Mouse (Mus musculus) monocyte, adult 5-6 weeks (primary cell): ENCODE measurements around the gene Zswim9. TPM values are rescaled to one million over a fixed set of nuclear protein-coding genes. Genes with fewer than 3 reads are reported as not detected.

Experiments used
- ATAC-seq: fragments of 153-309, 156-312 bp; replicated peaks from 2 replicates; pipeline ENCODE4 v1.8.0; 2017; ENCODE audit warnings: mild to moderate bottlenecking; ENCODE audit not compliant: low TSS enrichment, insufficient number of reproducible peaks, severe bottlenecking, poor library complexity, low FRiP score
- total RNA-seq: library from RNA; stranded (forward); fragments of 200-1000, 200-491, 200-594 nt; gene quantifications from 3 replicates; pipeline ENCODE4 v1.2.3, GENCODE M21; 2017

The Zswim9 gene
- total RNA-seq: 0.95 to 5.6 TPM (median 3.5 TPM) in 3 replicates

GRCm38 (mm10) chr7:13278308-13278891 lies at the start of gene Zswim9:
Gene Zswim9 (minus strand): TSS chr7:13278721.
- peak; percentile 97 for ATAC-seq

GRCm38 (mm10) chr7:13324316-13324715 lies 45.8 kb upstream of the Zswim9 start, which contains the start of gene Pla2g4c:
Gene Pla2g4c (plus strand): TSS chr7:13324655.
- ATAC-seq: no peak

- ATAC-seq: no peak
Observed at GRCm38 (mm10) chr7:13321424-13321823, 42.9 kb upstream of the Zswim9 start.

DNA sequence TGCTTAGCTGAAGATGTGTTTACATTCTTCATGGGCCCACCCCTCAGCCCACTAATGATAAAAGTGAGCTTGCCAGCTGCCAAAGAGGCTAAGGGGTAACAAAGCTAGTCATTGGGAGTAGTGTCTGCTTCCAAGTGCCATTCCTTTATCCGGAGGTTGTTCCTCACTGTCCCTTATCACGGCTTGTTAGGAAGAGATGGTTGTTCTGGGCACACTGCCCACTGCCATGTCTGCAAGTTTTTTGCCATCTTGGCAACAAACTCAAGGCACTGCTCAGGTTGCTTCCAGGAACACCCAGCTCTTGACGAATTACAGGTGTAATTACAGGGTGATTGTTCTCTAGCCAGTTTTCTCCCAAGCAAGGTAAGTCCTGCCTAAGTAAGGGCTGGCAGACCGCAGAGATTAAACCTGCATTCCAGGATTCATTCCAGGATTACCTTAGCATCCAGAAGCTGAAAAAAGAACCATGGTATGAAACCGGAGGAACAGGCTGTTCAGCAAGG lies 35.6 kb upstream of the Zswim9 start:
- ATAC-seq: no peak

- no peak for ATAC-seq
Observed at GRCm38 (mm10) chr7:13311401-13311800, 32.9 kb upstream of the Zswim9 start.

GRCm38 (mm10) chr7:13310493-13311199 lies 32.1 kb upstream of the Zswim9 start:
- ATAC-seq: no peak

GRCm38 (mm10) chr7:13309407-13309806 lies 30.9 kb upstream of the Zswim9 start:
- no peak for ATAC-seq

DNA sequence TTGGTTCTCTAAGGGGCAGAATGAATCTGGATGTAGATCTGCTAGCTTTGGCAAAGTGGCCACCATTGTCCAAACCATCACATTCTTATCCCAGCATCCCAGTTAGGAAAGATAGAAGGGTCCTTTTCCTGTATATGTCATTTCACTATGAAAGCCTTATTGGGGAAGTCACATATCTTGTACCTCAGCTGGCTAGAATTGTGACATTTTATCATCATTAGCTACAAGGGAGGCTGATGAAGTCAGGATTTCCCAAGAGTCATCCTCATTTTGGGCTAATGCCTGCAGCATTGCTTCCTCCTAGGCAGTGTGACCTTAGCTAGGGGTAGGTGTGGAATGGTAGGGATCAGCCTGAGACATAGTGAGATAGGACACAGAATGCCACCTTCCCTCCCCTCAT lies 24.9 kb upstream of the Zswim9 start:
- no peak for ATAC-seq

- peak; percentile 86 for ATAC-seq
Observed at GRCm38 (mm10) chr7:13302780-13303179, 24.3 kb upstream of the Zswim9 start.

DNA sequence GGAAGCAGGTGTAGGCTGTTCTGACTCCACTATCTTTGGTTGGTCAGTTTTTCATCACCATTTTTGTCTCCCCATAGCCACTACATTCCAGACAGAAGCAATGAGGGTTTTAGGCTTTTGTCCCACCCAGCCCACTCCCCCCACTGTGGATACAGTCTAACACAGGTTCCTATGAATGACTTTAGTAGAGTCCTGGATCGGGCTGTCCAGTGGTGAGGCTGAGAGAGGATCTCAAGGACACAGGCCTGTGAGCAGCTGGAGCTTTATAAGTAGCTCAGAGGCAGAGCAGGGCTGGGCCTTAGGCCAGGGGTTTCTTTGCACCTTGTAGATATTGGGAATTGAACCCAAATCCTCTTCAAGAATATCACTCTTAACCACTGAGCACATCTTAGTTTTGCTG lies 23.1 kb upstream of the Zswim9 start:
- ATAC-seq: no peak

- ATAC-seq: no peak
Observed at GRCm38 (mm10) chr7:13298821-13299220, 20.3 kb upstream of the Zswim9 start.

DNA sequence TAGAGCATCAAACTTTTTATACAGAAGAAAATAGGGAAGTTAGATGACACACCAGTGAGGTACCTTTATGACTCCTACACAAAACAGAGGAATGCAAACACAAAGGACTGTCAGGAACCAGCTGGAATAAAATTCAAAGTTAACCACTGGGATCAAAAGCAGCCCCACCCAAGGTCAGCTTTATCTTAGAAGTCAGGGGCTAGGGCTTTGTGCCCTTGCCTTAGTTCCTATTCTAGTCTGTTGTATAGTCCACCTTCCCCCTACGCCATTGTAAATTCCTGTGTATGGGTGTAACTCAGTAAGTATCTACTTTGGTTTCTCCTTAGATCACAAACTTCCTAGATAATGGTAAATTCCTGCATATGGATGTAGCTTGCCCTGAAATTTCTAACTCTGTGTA lies 19.1 kb upstream of the Zswim9 start:
- no peak for ATAC-seq

GRCm38 (mm10) chr7:13295256-13295655 lies 16.7 kb upstream of the Zswim9 start:
- ATAC-seq: no peak

GRCm38 (mm10) chr7:13293878-13294855 lies 15.6 kb upstream of the Zswim9 start:
- no peak for ATAC-seq

- no peak for ATAC-seq
Observed at GRCm38 (mm10) chr7:13291370-13291769, 12.8 kb upstream of the Zswim9 start.

DNA sequence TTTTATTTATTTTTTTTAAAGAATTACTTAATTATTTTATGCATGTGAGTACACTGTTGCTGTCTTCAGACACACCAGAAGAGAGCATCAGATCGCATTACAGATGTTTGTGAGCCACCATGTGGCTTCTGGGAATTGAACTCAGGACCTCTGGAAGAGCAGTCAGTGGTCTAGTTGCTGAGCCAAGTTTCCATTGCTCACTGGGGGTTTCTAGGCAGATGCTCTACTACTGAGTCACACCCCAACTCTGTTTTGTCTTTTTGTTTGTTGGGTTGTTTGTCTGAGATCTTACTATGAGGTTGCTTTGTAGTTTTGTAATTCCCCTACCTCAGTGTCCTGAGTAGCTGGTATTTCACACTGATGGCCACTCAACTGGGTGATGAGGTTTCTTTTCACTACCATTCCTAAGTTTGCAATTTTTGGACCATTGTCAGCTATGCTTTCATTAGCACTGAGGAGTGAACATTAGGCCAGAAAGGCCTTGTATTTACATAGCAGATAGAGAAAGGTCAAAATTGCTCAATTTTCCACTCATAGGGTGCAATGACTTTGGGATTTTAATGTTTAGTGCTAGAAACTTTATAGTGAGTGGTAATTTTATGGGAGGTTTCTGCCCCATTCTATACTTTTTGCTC lies 11.6 kb upstream of the Zswim9 start:
- ATAC-seq: no peak

GRCm38 (mm10) chr7:13288621-13289020 lies 10.1 kb upstream of the Zswim9 start:
- ATAC-seq: no peak

- ATAC-seq: peak; percentile 34; the same call in 1 of the 2 replicates
Observed at GRCm38 (mm10) chr7:13278957-13279356, 436 bp upstream of the Zswim9 start.

DNA sequence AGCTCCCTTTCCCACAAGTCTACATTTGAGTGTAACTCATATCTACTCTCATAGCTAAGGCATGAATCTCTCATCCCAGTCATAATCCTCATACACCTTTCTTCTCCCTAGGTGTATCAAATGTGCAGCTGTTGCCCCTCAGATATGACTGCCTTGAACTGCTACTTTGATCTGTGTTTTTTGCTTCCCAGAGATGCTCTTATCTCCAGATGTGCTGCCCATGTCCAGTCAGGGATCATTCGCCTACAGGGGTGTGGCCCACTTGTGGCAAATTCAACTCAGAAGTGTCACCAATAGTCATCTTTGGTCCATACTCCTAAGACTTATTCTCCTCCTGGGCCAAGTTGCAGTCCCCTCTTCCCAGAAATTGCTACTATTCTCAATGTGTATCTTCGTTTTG lies 688 bp downstream of the Zswim9 start:
- ATAC-seq: no peak
